Mouse (Mus musculus) liver, adult (tissue): Measurements from ENCODE around the gene Rimklb.

Experiments used
- GATA4 ChIP-seq: IDR thresholded peaks from 2 replicates; pipeline ENCODE4 v1.6.1; 2014; ENCODE audit warnings: mild to moderate bottlenecking, low read length; ENCODE audit not compliant: insufficient replicate concordance

The Rimklb gene

DNA sequence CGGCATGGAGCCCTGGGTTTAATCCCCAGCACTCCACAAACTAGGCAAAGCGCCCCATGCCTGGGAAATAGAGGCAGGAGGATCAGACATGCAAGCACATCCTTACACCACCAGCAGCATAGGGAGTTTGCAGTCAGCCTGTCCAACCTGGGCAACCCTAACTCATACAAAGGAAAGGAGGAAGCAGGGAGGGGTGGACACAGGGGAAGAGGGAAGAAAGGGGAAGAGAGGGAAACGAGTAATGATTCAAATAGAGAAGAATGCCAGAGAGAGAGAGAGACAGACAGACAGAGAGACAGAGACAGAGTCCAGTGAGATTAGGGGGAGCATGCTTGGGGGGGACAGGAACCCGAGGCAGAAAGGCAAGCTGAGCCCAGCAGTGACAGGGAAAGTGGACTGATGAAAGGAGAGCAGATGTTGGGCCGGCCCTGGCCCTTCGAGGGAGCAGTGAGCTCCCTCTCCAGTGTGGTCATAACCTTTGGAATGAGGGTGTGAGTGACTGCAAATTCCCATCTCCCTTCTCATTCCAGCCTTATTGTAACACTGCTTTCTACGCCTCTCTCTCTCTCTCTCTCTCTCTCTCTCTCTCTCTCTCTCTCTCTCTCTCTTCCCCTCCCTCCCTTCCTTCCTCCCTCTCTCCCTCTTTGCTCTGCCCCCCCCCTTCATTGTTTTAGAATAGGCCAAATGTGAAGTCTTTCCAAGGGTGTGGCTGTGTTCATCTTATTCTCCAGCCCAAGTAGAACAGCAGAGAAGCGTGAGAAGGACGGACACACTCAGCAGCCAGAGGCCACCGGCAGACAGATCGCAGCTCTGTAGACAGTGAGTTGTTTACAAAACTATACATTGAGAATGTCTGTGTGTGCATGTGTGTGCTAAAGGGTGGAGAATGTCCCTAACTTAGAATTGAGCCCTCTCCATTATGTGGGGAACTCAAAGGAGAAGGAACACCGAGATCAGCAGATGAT is 14.6 kb upstream of the Rimklb start:
- no peak for TF ChIP-seq GATA4

DNA sequence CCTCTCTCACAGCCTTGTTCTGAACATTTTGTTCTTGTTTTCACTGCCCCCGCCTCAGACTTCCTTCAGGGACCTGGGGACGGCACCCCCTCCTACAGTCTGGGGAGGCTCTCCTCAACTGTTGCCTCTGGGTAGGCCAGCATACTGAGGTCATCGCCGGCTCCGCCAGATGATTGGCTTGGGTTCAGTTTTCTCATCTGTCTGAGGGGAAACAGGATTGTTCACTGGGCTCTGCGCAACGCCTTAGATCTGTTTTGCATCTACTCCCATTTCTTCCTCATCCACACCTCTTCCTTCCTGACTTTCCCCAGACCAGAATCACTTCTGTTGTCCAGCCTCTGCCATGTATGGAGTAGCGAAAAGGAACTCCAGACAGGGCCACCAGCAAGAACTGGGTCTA is 9.9 kb upstream of the Rimklb start:
- no peak for TF ChIP-seq GATA4

- TF ChIP-seq GATA4, result no peak
Observed at GRCm38 (mm10) chr6:122505545-122505944, 7.0 kb upstream of the Rimklb start, which contains the start of gene Mfap5. Mfap5 (plus strand) TSS chr6:122505845.

DNA sequence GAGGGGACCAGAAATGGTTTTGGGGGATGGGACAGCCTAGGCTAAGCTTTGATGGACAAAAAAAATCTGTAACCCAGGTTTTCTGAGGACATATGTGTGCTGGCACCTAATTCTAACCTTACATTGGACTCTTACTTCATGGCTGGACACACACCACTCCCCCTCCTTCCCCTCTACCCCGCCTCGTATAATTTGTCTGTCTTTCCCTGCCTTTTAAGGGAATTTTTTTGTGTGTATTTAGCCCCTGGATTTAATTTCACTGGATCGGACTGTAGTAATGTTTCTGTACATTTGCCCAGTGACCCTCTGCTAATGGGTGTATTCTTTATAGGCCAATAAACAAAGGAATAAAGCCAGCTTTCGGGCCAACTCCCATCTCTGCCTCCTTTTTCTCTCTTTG is 6.5 kb upstream of the Rimklb start:
- TF ChIP-seq GATA4, result no peak

DNA sequence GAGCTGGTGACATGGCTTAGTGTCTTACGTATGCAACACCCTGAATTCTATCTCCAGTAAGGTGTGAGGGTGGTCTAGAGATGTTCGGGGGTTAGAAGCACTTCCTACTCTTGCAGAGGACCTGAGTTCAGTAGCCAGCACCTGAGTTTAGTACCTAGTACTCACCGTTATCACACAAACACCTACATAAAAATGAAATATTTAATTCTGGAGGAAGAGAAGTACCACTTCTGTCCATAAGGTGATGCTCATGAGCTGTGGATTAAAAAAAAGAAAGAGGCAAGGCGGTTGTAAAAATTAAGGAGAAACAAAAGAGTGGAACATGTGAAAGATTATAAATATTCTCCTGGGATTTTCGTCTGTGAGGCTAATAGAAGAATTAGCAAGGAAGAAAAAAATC is 2.1 kb downstream of the Rimklb start:
- no peak for TF ChIP-seq GATA4

GRCm38 (mm10) chr6:122495082-122495881 is 3.3 kb downstream of the Rimklb start:
- no peak for TF ChIP-seq GATA4

DNA sequence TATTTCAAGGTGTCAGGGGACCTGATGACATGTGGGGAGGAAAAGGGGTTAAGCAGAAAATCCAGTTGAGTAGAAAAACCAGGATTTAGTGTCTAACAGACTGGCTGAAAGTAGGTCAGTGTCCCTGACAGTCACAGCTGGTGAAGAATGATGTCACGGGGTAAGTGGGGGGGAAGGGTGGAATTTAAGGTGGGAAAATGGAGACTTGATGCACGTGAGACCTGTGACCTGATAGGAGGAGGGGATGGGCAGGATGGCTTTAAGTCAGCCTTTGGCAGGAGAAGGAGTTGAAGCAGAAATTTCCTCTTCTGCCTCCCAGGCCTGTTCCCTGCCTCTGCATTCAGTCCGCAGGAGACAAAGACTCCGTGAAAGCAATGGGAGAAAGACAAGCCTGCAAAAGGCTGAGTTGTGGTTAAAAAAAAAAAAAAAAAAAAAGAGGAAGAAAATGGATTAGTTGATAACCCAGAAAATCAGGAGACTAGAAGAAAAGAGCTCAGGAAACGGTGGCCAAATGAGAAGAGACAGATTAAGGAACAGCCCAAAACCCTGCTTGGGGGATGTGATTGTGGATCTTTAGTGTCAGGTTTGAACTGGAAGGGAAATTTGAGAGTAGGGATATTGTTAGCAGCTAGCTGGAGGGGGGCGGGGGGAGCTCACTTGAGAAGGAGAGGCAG is 4.6 kb downstream of the Rimklb start:
- TF ChIP-seq GATA4, result no peak

DNA sequence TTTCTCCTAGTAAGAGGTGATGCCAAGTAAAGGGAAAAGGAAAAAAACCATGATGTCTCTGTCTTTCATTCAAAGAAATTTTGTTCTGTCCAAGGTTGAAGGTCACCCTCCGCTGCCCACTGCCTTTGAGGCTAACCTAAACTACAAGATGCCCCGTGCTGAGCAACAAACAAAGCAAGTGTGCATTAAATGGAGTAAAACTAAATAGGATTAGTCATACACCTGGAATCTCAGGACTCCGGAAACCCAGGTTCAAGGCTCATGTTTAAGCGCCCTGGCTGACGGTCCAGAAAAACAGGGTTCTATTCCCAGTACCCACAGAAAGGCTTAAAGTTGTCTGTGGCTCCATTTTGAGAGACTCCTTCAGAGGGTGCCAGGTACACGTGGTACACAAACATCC is 6.1 kb downstream of the Rimklb start:
- TF ChIP-seq GATA4, result no peak

DNA sequence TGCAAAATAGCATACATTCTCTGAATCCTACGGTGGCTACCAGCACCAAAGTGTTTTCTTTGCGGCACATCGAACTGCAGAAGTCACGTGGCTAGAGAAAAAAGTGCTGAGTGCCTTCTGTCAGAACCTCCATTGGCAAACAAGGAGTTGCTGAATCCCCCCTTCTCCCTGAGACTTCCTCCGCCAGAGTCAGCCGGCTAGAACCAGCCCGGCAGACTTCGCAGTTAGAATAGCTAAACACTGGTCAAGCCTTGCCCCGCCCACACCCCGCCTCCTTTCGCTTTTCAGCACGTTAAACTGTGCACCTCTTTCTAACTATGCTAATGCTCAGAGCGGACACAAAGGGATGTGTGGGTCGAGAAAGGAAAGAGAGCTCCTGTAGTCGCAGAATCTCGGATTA is 7.0 kb downstream of the Rimklb start:
- TF ChIP-seq GATA4, result no peak

DNA sequence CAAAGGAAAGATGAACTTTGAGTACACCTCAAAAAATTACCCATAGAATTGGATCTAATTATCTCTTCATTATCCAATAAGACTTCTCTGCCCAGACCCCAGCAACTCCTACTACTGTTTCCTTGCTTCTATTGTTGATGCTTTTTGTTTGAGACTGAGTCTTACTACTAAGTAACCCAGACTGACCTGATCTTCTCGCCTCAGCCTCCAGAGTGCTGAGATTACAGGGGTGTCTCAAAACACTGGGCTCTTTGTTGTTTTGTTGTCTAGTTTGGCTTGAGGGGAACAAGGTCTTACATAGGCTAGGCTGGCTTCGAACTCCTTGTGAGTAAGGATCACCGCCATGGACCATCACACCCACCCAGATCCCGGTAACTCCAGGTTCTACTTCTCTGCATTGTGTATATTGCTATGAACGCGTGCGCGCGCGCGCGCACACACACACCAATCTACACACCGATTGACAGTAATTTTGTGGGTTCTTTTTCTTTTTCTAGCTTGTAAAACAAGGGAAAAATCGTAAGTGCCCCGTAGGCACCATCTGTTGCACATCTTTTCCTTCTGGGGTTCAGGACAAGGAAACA is 7.5 kb downstream of the Rimklb start:
- TF ChIP-seq GATA4, result no peak

DNA sequence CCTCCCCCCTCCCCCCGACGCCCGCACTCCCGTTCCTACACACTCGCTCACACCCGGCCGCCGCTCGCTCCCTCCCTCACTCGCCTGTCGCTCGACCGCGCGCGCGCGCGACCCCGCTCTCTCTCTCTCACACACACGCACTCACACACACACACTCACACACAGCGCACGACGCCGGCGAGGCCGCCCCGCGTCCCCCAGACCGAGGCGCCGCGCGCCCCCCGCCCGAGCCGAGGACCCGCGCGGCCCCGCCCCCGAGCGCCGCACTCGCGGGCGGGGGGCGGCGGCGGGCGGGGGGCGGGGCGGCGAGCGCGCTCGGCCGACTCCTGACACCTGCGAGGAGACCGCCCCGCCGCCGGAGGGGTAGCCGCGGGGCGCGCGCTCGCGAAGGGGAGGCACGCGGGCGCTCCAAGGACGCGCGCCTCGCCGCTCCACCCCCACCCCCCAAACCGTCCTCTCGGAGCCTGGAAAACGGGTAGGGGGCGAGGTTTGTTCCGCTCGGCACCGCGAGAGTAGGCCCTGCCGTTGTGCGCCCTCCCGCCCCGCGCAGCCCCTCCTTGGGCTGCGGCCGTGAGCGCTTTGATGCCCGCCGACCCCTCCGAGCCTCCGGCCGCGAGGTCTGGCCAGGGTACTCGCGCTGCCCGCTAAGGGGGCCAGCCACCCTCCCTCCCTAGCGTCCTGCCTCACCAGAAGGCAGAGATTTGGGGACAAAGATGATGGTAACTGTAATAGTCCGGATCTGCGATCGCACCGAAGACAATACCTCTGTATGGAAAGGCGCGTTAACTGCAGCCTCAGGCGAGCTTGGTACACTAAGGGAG is 12.1 kb downstream of the Rimklb start:
- no peak for TF ChIP-seq GATA4

GRCm38 (mm10) chr6:122485401-122486296 is 12.9 kb downstream of the Rimklb start:
- TF ChIP-seq GATA4, result no peak

DNA sequence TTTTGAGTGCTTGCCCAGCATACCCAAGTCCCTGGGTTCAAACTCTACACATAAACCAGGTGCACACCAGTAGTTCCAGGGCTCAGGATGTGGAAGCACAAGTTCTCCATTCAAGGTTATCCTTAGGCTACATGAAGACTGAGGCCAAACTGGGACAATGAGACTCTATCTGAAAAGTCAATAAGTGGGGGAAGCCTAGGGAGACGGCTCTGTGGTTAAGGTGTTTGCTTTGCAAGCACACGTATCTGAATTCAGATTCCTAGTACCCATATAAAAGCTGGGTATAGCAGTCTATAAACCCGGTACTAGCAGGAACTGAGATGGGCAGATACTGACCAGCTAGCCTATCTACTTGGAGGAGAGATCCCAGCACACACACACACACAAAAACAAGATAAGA is 20.5 kb downstream of the Rimklb start:
- TF ChIP-seq GATA4, result no peak
